Mouse (Mus musculus) CH12.LX (cell line): ENCODE results near the gene Gpr12.

Experiments used
- BHLHE40 ChIP-seq: IDR thresholded peaks from 2 replicates; pipeline ENCODE4 v1.6.1; 2011; ENCODE audit warnings: mild to moderate bottlenecking, low read depth, low read length, improper control_type of control experiment
- CHD1 ChIP-seq: IDR thresholded peaks from 2 replicates; pipeline ENCODE4 v1.6.1; 2012; ENCODE audit warnings: low read depth, low read length, improper control_type of control experiment, inconsistent platforms
- CHD2 ChIP-seq: IDR thresholded peaks from 2 replicates; pipeline ENCODE4 v1.6.1; 2011; ENCODE audit warnings: low read length, improper control_type of control experiment
- CTCF ChIP-seq, 2 experiments: IDR thresholded peaks in 1 of 2; conservative IDR thresholded peaks in 1 of 2; 2 replicates each; pipeline ENCODE4 v1.5.1; 2011 to 2012; ENCODE audit warnings: low read depth in 2 of 2, low read length in 2 of 2, improper control_type of control experiment in 1 of 2, inconsistent platforms in 1 of 2, mild to moderate bottlenecking in 1 of 2, moderate library complexity in 1 of 2
- E2F4 ChIP-seq: IDR thresholded peaks from 2 replicates; pipeline ENCODE4 v1.6.1; 2011; ENCODE audit warnings: low read depth, low read length, improper control_type of control experiment; ENCODE audit not compliant: insufficient replicate concordance
- EP300 ChIP-seq: IDR thresholded peaks from 2 replicates; pipeline ENCODE4 v1.6.1; 2011; ENCODE audit warnings: low read length, improper control_type of control experiment
- POLR2A ChIP-seq: IDR thresholded peaks from 2 replicates; pipeline ENCODE4 v1.6.1; 2011; ENCODE audit warnings: low read depth, mild to moderate bottlenecking, improper control_type of control experiment, low read length
- POLR2AphosphoS2 ChIP-seq: IDR thresholded peaks from 2 replicates; pipeline ENCODE4 v1.6.1; 2011; ENCODE audit warnings: low read depth, low read length, improper control_type of control experiment
- SIN3A ChIP-seq: IDR thresholded peaks from 2 replicates; pipeline ENCODE4 v1.6.1; 2012; ENCODE audit warnings: low read length, improper control_type of control experiment, inconsistent platforms
- SMC3 ChIP-seq: IDR thresholded peaks from 2 replicates; pipeline ENCODE4 v1.6.1; 2011; ENCODE audit warnings: low read depth, low read length, improper control_type of control experiment
- TBP ChIP-seq: conservative IDR thresholded peaks from 2 replicates; pipeline ENCODE4 v1.6.1; 2011; ENCODE audit warnings: low read depth, low read length, improper control_type of control experiment
- UBTF ChIP-seq: IDR thresholded peaks from 2 replicates; pipeline ENCODE4 v1.6.1; 2012; ENCODE audit warnings: low read depth, mild to moderate bottlenecking, inconsistent platforms, low read length, improper control_type of control experiment, moderate library complexity
- USF2 ChIP-seq: conservative IDR thresholded peaks from 2 replicates; pipeline ENCODE4 v1.6.1; 2011; ENCODE audit warnings: low read depth, low read length, improper control_type of control experiment
- ZNF384 ChIP-seq: IDR thresholded peaks from 2 replicates; pipeline ENCODE4 v1.6.1; 2012; ENCODE audit warnings: low read depth, low read length, improper control_type of control experiment, inconsistent platforms

- no peak for TF ChIP-seq ZNF384
- TF ChIP-seq USF2: no peak
- TF ChIP-seq CTCF (conservative IDR thresholded peaks at IDR 0.05 in 1 of 2, IDR thresholded peaks at IDR 0.05 in 1 of 2; ENCODE audit: low read depth in 2 of 2, low read length in 2 of 2): no peak
- TF ChIP-seq BHLHE40: no peak
- no peak for TF ChIP-seq UBTF
- TF ChIP-seq E2F4: no peak
- TF ChIP-seq CHD2: no peak
- no peak for TF ChIP-seq SIN3A
- no peak for TF ChIP-seq EP300
- no peak for TF ChIP-seq POLR2AphosphoS2
- TF ChIP-seq TBP: no peak
- no peak for TF ChIP-seq CHD1
- no peak for TF ChIP-seq SMC3
- TF ChIP-seq POLR2A: no peak
Observed at GRCm38 (mm10) chr5:146628804-146629203, 43.8 kb upstream of the Gpr12 start.
